Mouse (Mus musculus) olfactory bulb, adult 2 months (tissue): ENCODE results near the gene Plekhd1.

Experiments
- CTCF ChIP-seq: fragments of 200-500 bp; IDR thresholded peaks from 2 replicates; pipeline ENCODE4 v1.5.1; 2012; ENCODE audit warnings: low read depth, mild to moderate bottlenecking, low read length, moderate library complexity; ENCODE audit not compliant: insufficient read depth
- POLR2A ChIP-seq: fragments of 200-500 bp; IDR thresholded peaks from 2 replicates; pipeline ENCODE4 v1.6.1; 2012; ENCODE audit warnings: mild to moderate bottlenecking, low read depth, low read length, moderate library complexity; ENCODE audit not compliant: insufficient read depth

GRCm38 (mm10) chr12:80739482-80739881, 47.1 kb downstream of the Plekhd1 start:
- TF ChIP-seq CTCF (no peak), POLR2A (no peak)
